Mouse (Mus musculus) cerebellum, adult 2 months (tissue): ENCODE measurements at regions not wholly inside any gene's neighbourhood (a gene's known extent, or its start where the extent isn't known, plus 50 kb on each side); places are given as distances from the start of the nearest gene placed in this dataset.

Experiments used
- CTCF ChIP-seq: fragments of 200-500 bp; IDR thresholded peaks from 2 replicates; pipeline ENCODE4 v1.5.1; 2011; ENCODE audit warnings: low read depth, mild to moderate bottlenecking, control low read depth, low read length, moderate library complexity, borderline replicate concordance; ENCODE audit not compliant: insufficient read depth
- POLR2A ChIP-seq: fragments of 200-500 bp; IDR thresholded peaks from 2 replicates; pipeline ENCODE4 v1.6.1; 2011; ENCODE audit warnings: low read length, control low read depth, borderline replicate concordance; ENCODE audit not compliant: insufficient read depth

GRCm38 (mm10) chr10:119382257-119382656 is 71.4 kb upstream of the Grip1 start:
- TF ChIP-seq POLR2A, result no peak
- TF ChIP-seq CTCF, result no peak
